Comparison of ENCODE assay signal across 1 mouse cellular context in the genomic region with DNA sequence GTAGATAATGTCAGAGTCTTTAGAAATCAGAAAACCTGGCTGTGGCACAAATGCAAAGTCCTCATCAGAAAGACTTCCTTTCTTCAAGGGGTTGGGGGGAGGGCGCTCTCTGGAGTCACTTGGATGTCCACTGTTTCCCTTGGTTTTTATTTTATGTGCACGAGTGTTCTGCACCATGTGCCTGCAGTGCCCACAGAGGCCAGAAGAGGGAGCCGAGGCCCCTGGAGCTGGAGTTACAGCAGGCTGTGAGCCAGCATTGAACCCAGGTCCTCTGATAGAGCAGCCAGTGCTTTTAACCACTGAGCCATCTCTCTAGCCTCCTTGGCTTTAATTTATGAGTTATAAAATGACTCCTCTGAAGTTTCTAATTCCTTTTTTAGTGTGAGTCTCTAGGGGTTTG.
TF ChIP-seq lines count a peak whose summit lies in the region.

No protein-coding gene starts in this region.

TF ChIP-seq in MEL, 35 proteins besides CTCF, POLR2A, EP300 and RAD21:
- TF ChIP-seq USF1 (IDR thresholded peaks at IDR 0.05; ENCODE audit: low read depth, low read length), result no peak
- no peak for TF ChIP-seq ELF1 (IDR thresholded peaks at IDR 0.05; ENCODE audit: low read depth, low read length)
- TF ChIP-seq NELFE (IDR thresholded peaks at IDR 0.05; ENCODE audit: low read depth, low read length), result no peak
- TF ChIP-seq HCFC1 (IDR thresholded peaks at IDR 0.05; ENCODE audit: low read depth, low read length), result no peak
- TF ChIP-seq NRF1 (IDR thresholded peaks at IDR 0.05; ENCODE audit: insufficient read depth, low read depth, low read length, poor library complexity, severe bottlenecking), result no peak
- TF ChIP-seq MXI1 (IDR thresholded peaks at IDR 0.05; ENCODE audit: low read depth, low read length), result no peak
- no peak for TF ChIP-seq TBP (IDR thresholded peaks at IDR 0.05; ENCODE audit: low read depth, low read length)
